In genomic region chr2:112318905-112319304, GRCm38 (mm10) we compare ENCODE assay signal across 23 mouse cellular contexts. TPM values are rescaled to one million over a fixed set of nuclear protein-coding genes. Genes with fewer than 3 reads are reported as not detected.
DNase-seq lines count a peak whose midpoint lies in the region; ATAC-seq and TF ChIP-seq lines count a peak whose summit lies in the region.
"Had no signal": no experiment of that assay in that cellular context is flagged by ENCODE, and none has a peak within 500 bp of the region (broad histone marks: within the 10 kb centered on the region; RNA-seq: fewer than 3 reads in every experiment).

No protein-coding gene starts in this region.

- ATAC-seq in stomach, embryonic 15.5 days (ENCODE audit: insufficient read depth, low FRiP score, low read depth) = no peak
- ATAC-seq: activated CD4-positive, CD25-positive, alpha-beta regulatory T cell, adult 4 months; CD4-positive, CD25-positive, alpha-beta regulatory T cell, adult 4 months; forebrain, embryonic 13.5 days had no signal

- DNase-seq in gastrocnemius, adult 2 months = peak; percentile 29
- no peak for DNase-seq in gastrocnemius, postnatal 10 days
- DNase-seq in ovary, adult 18-20 months (ENCODE audit: low spot score) = peak; percentile 24
- no peak for DNase-seq in ovary, postnatal 10 days (ENCODE audit: low spot score)
- peak; percentile 58 for DNase-seq in adrenal gland, postnatal 14 days
- no peak for DNase-seq in thymus, postnatal 4 days
- no peak for DNase-seq in embryo, embryonic 9.5 days (ENCODE audit: extremely low spot score)
- DNase-seq: cerebellum, postnatal 25 days; kidney, postnatal 25 days had no signal

- H3K4me2 ChIP-seq in stomach, embryonic 15.5 days = no peak overlapping the region
- H3K4me2 ChIP-seq: embryonic facial prominence, embryonic 13.5 days; forebrain, embryonic 13.5 days; hindbrain, embryonic 13.5 days; liver, embryonic 15.5 days; neural tube, embryonic 13.5 days had no signal

- WGBS in stomach, embryonic 15.5 days = 52% methylated on average over 7 of the region's 7 CpGs

- intact Hi-C loops in gastrocnemius, adult 2 months (cut with DNase I) = no loop called here

- no peaks in the 10 kb centered on the region for H3K9me3 ChIP-seq in stomach, embryonic 15.5 days
- H3K9me3 ChIP-seq: embryonic facial prominence, embryonic 13.5 days; forebrain, embryonic 13.5 days; hindbrain, embryonic 13.5 days; liver, embryonic 15.5 days; neural tube, embryonic 13.5 days had no signal

- no peaks in the 10 kb centered on the region for H3K36me3 ChIP-seq in stomach, embryonic 15.5 days
- H3K36me3 ChIP-seq: embryonic facial prominence, embryonic 13.5 days; hindbrain, embryonic 13.5 days; liver, embryonic 15.5 days; neural tube, embryonic 13.5 days had no signal

- H3K4me1 ChIP-seq in stomach, embryonic 15.5 days = 0 out of 2 replicates have a peak, but pooled peaks cover 3% of the 10 kb centered on the region
- H3K4me1 ChIP-seq: embryonic facial prominence, embryonic 13.5 days; forebrain, embryonic 13.5 days; hindbrain, embryonic 13.5 days; liver, embryonic 15.5 days; neural tube, embryonic 13.5 days had no signal

- no peak overlapping the region for H3K9ac ChIP-seq in stomach, embryonic 15.5 days
- H3K9ac ChIP-seq: embryonic facial prominence, embryonic 13.5 days; forebrain, embryonic 13.5 days; hindbrain, embryonic 13.5 days; liver, embryonic 15.5 days; neural tube, embryonic 13.5 days had no signal

- no peaks in the 10 kb centered on the region for H3K27me3 ChIP-seq in stomach, embryonic 15.5 days (replicated peaks)
- H3K27me3 ChIP-seq: embryonic facial prominence, embryonic 13.5 days; forebrain, embryonic 13.5 days; hindbrain, embryonic 13.5 days; liver, embryonic 15.5 days; neural tube, embryonic 13.5 days had no signal

- H3K4me3 ChIP-seq in gastrocnemius, adult 2 months = no peak overlapping the region
- H3K4me3 ChIP-seq in stomach, embryonic 15.5 days (replicated peaks) = no peak overlapping the region
- H3K4me3 ChIP-seq: embryonic facial prominence, embryonic 13.5 days; forebrain, embryonic 13.5 days; hindbrain, embryonic 13.5 days; liver, embryonic 15.5 days; neural tube, embryonic 13.5 days had no signal

- no peak overlapping the region for H3K27ac ChIP-seq in gastrocnemius, adult 2 months
- H3K27ac ChIP-seq in stomach, embryonic 15.5 days = peak overlapping the region; percentile 59; the same call in 1 of the 2 replicates
- H3K27ac ChIP-seq: embryonic facial prominence, embryonic 13.5 days; forebrain, embryonic 13.5 days; hindbrain, embryonic 13.5 days; liver, embryonic 15.5 days; neural tube, embryonic 13.5 days had no signal

- TF ChIP-seq CTCF in gastrocnemius, adult 2 months (IDR thresholded peaks at IDR 0.05) = no peak

RNA-seq across cellular contexts. Expression of gene Emc4, which starts 48.9 kb away (rescaled TPM):
- total RNA-seq in gastrocnemius, adult 2 months (2021) = 10 to 100 TPM; 68.4 to 75.8 TPM
- total RNA-seq in gastrocnemius, postnatal 10 days (2021) = 10 to 100 TPM; 71.0 to 73.7 TPM
- 86.8 and 89.1 TPM in 2 replicates for total RNA-seq in adrenal gland, postnatal 14 days (2021)
- polyA plus RNA-seq in stomach, embryonic 15.5 days (2015; fragmentation: Nextera tagmentation; extraction: Ambion mirVana) = 101 and 107 TPM in 2 replicates

RNA-seq across cellular contexts. Expression of gene Gm21985, which starts 52.8 kb away (rescaled TPM):
- 1 to 10 TPM in 1 of 2 experiments, under 1 TPM in 1; 0.71 to 1.8 TPM for total RNA-seq in gastrocnemius, adult 2 months (2021)
- under 1 TPM in 1 of 2 experiments, not detected in 1; 0.18 TPM for total RNA-seq in gastrocnemius, postnatal 10 days (2021)
- not detected in 2 replicates for total RNA-seq in adrenal gland, postnatal 14 days (2021)
- not detected in 2 replicates for polyA plus RNA-seq in stomach, embryonic 15.5 days (2015; fragmentation: Nextera tagmentation; extraction: Ambion mirVana)
- polyA plus RNA-seq: activated CD4-positive, CD25-positive, alpha-beta regulatory T cell, adult 4 months; CD4-positive, CD25-positive, alpha-beta regulatory T cell, adult 4 months; embryonic facial prominence, embryonic 13.5 days; forebrain, embryonic 13.5 days; gonadal fat pad, adult 2 months; heart, embryonic 14.5 days; hindbrain, embryonic 13.5 days; intestine, embryonic 16.5 days; liver, embryonic 15.5 days; midbrain, postnatal 0 days; neural tube, embryonic 13.5 days had no signal

RNA-seq across cellular contexts. Expression of gene Slc12a6, which starts 53.3 kb away (rescaled TPM):
- total RNA-seq in gastrocnemius, adult 2 months (2021) = 10 to 100 TPM; 25.5 to 26.6 TPM
- 10 to 100 TPM; 27.0 to 33.3 TPM for total RNA-seq in gastrocnemius, postnatal 10 days (2021)
- total RNA-seq in adrenal gland, postnatal 14 days (2021) = 35.0 and 48.5 TPM in 2 replicates
- polyA plus RNA-seq in stomach, embryonic 15.5 days (2015; fragmentation: Nextera tagmentation; extraction: Ambion mirVana) = 10.5 and 11.8 TPM in 2 replicates

RNA-seq across cellular contexts. Expression of gene Nop10, which starts 57.2 kb away (rescaled TPM):
- 10 to 100 TPM; 51.6 to 64.3 TPM for total RNA-seq in gastrocnemius, adult 2 months (2021)
- total RNA-seq in gastrocnemius, postnatal 10 days (2021) = 10 to 100 TPM; 56.0 to 60.4 TPM
- 128 and 139 TPM in 2 replicates for total RNA-seq in adrenal gland, postnatal 14 days (2021)
- polyA plus RNA-seq in stomach, embryonic 15.5 days (2015; fragmentation: Nextera tagmentation; extraction: Ambion mirVana) = 213 and 223 TPM in 2 replicates

RNA-seq across cellular contexts. Expression of gene Nutm1, which starts 59.8 kb away (rescaled TPM):
- total RNA-seq in gastrocnemius, adult 2 months (2021) = not detected
- total RNA-seq in gastrocnemius, postnatal 10 days (2021) = not detected
- not detected in 2 replicates for total RNA-seq in adrenal gland, postnatal 14 days (2021)
- polyA plus RNA-seq in stomach, embryonic 15.5 days (2015; fragmentation: Nextera tagmentation; extraction: Ambion mirVana) = 0.04 TPM in 1 of 2 replicates, not detected in the other
- total RNA-seq: layer of hippocampus, postnatal 25 days; megakaryocyte progenitor cell, adult 5-6 weeks; midbrain, postnatal 0 days had no signal
- polyA plus RNA-seq: activated CD4-positive, CD25-positive, alpha-beta regulatory T cell, adult 4 months; CD4-positive, CD25-positive, alpha-beta regulatory T cell, adult 4 months; embryonic facial prominence, embryonic 13.5 days; forebrain, embryonic 13.5 days; heart, embryonic 14.5 days had no signal

Comparison
In these comparisons a context has a peak if more than half of its experiments do, and no peak if none do; other contexts are left out.
1. DNase-seq: peak in gastrocnemius, adult 2 months (single experiment), ovary, adult 18-20 months (single experiment) and adrenal gland, postnatal 14 days (single experiment); none in gastrocnemius, postnatal 10 days (single experiment), ovary, postnatal 10 days (single experiment), thymus, postnatal 4 days (single experiment) and embryo, embryonic 9.5 days (single experiment).